Mouse (Mus musculus) lung, postnatal 36 days (tissue): ENCODE measurements around the gene Nwd1.

Experiments
- DNase-seq: peaks from one replicate; pipeline ENCODE4 v3.0.0; 2022; ENCODE audit warnings: mixed read lengths

The Nwd1 gene

GRCm38 (mm10) chr8:72712569-72712968 lies 66.1 kb downstream of the Nwd1 start:
- DNase-seq = peak; percentile 15

GRCm38 (mm10) chr8:72716594-72716993 lies 70.1 kb downstream of the Nwd1 start:
- no peak for DNase-seq

- DNase-seq = no peak
Observed at GRCm38 (mm10) chr8:72720541-72720940, 74.0 kb downstream of the Nwd1 start.

- DNase-seq = peak; percentile 97
Observed at GRCm38 (mm10) chr8:72722769-72723650, 76.5 kb downstream of the Nwd1 start, which contains the start of gene Sin3b. TSS of gene Sin3b (plus strand) at chr8:72723285.

GRCm38 (mm10) chr8:72723651-72724001 lies 77.1 kb downstream of the Nwd1 start:
- no peak for DNase-seq

- DNase-seq = no peak
Observed at GRCm38 (mm10) chr8:72728636-72729035, 82.1 kb downstream of the Nwd1 start.

GRCm38 (mm10) chr8:72735001-72735400 lies 88.5 kb downstream of the Nwd1 start:
- DNase-seq = no peak

- peak; percentile 33 for DNase-seq
Observed at GRCm38 (mm10) chr8:72736868-72737267, 90.4 kb downstream of the Nwd1 start.

GRCm38 (mm10) chr8:72746061-72746460 lies 99.5 kb downstream of the Nwd1 start:
- peak; percentile 67 for DNase-seq

GRCm38 (mm10) chr8:72749846-72750245 lies 103.3 kb downstream of the Nwd1 start:
- no peak for DNase-seq

GRCm38 (mm10) chr8:72750266-72750665 lies 103.8 kb downstream of the Nwd1 start:
- DNase-seq = no peak

GRCm38 (mm10) chr8:72751126-72751525 lies 104.6 kb downstream of the Nwd1 start:
- no peak for DNase-seq

GRCm38 (mm10) chr8:72752289-72752688 lies 105.8 kb downstream of the Nwd1 start:
- no peak for DNase-seq

- DNase-seq = no peak
Observed at GRCm38 (mm10) chr8:72753165-72753564, 106.7 kb downstream of the Nwd1 start.

- DNase-seq = no peak
Observed at GRCm38 (mm10) chr8:72753781-72754180, 107.3 kb downstream of the Nwd1 start.

GRCm38 (mm10) chr8:72756031-72756430 lies 109.5 kb downstream of the Nwd1 start:
- no peak for DNase-seq

- DNase-seq = no peak
Observed at GRCm38 (mm10) chr8:72756771-72757390, 110.4 kb downstream of the Nwd1 start.

GRCm38 (mm10) chr8:72757426-72758195 lies 111.1 kb downstream of the Nwd1 start:
- no peak for DNase-seq

GRCm38 (mm10) chr8:72758310-72758709 lies 111.8 kb downstream of the Nwd1 start:
- DNase-seq = no peak

GRCm38 (mm10) chr8:72760216-72760615 lies 113.7 kb downstream of the Nwd1 start:
- DNase-seq = no peak

- no peak for DNase-seq
Observed at GRCm38 (mm10) chr8:72761322-72762051, 115.0 kb downstream of the Nwd1 start, which contains the start of gene F2rl3. TSS of gene F2rl3 (plus strand) at chr8:72761880.

- no peak for DNase-seq
Observed at GRCm38 (mm10) chr8:72762306-72762705, 115.8 kb downstream of the Nwd1 start.

- DNase-seq = no peak
Observed at GRCm38 (mm10) chr8:72765696-72766095, 119.2 kb downstream of the Nwd1 start.
